Mouse (Mus musculus) liver, postnatal 0 days (tissue): ENCODE measurements at regions not wholly inside any gene's neighbourhood (a gene's known extent, or its start where the extent isn't known, plus 50 kb on each side); places are given as distances from the start of the nearest gene placed in this dataset.

Experiments
- CTCF ChIP-seq: sonication (generic); IDR thresholded peaks from 2 replicates; pipeline ENCODE4 v1.5.1; 2016; ENCODE audit warnings: antibody characterized with exemption, low read depth
- EP300 ChIP-seq: IDR thresholded peaks from 2 replicates; pipeline ENCODE4 v1.6.1; 2016; ENCODE audit warnings: antibody characterized with exemption, low read depth, mild to moderate bottlenecking

DNA sequence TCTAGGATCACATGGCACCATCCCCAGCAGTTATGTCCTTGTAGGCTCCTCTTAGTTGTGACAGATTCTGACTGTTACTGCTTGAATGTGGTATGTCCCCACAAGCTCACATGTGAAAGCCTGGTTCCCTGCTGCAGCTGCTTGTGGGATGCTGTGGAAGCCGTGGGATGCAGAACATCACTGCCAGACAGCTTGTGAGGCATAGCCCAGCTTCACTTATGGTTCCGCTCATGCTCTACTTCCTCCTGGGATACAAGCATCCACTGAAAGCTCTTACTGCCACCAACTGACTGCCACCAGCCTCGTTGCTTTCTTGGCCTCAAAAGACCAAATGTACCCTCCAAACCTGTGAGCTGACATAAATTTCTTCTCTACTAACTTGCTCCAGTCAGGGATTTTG lies 167.7 kb upstream of the Ccdc122 start:
- TF ChIP-seq CTCF (no peak), EP300 (no peak)
